Mouse (Mus musculus) ES-Bruce4 (cell line): ENCODE results near the gene Cyp17a1.

ENCODE experiments used
- CTCF ChIP-seq: IDR thresholded peaks from one replicate; pipeline ENCODE4 v1.8.1; 2011; ENCODE audit warnings: low read depth, low read length
- EP300 ChIP-seq: IDR thresholded peaks from 2 replicates; pipeline ENCODE4 v1.6.1; 2011; ENCODE audit warnings: low read depth, low read length; ENCODE audit not compliant: insufficient read depth
- POLR2A ChIP-seq: IDR thresholded peaks from one replicate; pipeline ENCODE4 v1.8.1; 2011; ENCODE audit warnings: low read length; ENCODE audit not compliant: insufficient read depth

DNA sequence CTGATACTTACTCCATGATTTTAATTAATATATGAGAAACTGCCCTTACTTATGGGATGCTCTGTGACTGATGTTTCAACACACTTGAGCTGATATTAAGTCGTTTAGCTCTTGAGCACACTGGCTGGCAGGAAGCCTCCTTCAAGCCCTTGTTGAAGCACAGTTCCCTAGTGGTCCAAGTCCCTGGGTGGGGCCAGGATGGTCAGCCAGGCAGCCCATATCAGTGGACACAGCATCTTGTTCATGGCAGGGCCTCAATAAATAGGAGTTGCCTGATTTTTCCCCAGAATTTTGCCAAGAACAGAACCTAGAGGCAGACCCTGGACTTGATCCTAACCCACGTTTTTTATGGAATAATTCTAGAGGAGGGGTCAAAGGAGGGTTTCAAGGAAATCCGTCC is 25.7 kb downstream of the Cyp17a1 start:
- no peak for TF ChIP-seq CTCF
- no peak for TF ChIP-seq POLR2A
- TF ChIP-seq EP300, result no peak
